Mouse (Mus musculus): Measurements from ENCODE around the gene Pgam2. TPM values are rescaled to one million over a fixed set of nuclear protein-coding genes. Genes with fewer than 3 reads are reported as not detected.

The Pgam2 gene
- polyA plus RNA-seq, 1 experiment from 2014 or later = 49.3 TPM

- H3K36me3 ChIP-seq = peaks cover 26% of the 10 kb centered on the region
- peaks cover 21% of the 10 kb centered on the region; the same call in 1 of the 2 replicates for H3K4me1 ChIP-seq
- no peak overlapping the region for H3K4me2 ChIP-seq
- 65% methylated on average over 8 of the region's 8 CpGs for WGBS
- H3K27ac ChIP-seq = no peak overlapping the region
- H3K27me3 ChIP-seq = no peaks in the 10 kb centered on the region
- no peaks in the 10 kb centered on the region for H3K9me3 ChIP-seq
- H3K4me3 ChIP-seq = no peak overlapping the region
- H3K9ac ChIP-seq = no peak overlapping the region
- no peak for ATAC-seq (ENCODE audit: borderline replicate concordance, extremely low read depth, low FRiP score, low TSS enrichment)
Measured at GRCm38 (mm10) chr11:5802457-5803217, 896 bp downstream of the Pgam2 start.

GRCm38 (mm10) chr11:5802005-5802404, 1.5 kb downstream of the Pgam2 start:
- Histone ChIP-seq H3K27me3 (no peaks in the 10 kb centered on the region), H3K27ac (no peak overlapping the region), H3K9ac (no peak overlapping the region), H3K9me3 (no peaks in the 10 kb centered on the region), H3K4me3 (no peak overlapping the region), H3K4me1 (peaks cover 21% of the 10 kb centered on the region; the same call in 1 of the 2 replicates), H3K4me2 (no peak overlapping the region), H3K36me3 (peaks cover 33% of the 10 kb centered on the region)
- ATAC-seq (ENCODE audit: borderline replicate concordance, extremely low read depth, low FRiP score, low TSS enrichment) = no peak
- 58% methylated on average over 12 of the region's 12 CpGs for WGBS

DNA sequence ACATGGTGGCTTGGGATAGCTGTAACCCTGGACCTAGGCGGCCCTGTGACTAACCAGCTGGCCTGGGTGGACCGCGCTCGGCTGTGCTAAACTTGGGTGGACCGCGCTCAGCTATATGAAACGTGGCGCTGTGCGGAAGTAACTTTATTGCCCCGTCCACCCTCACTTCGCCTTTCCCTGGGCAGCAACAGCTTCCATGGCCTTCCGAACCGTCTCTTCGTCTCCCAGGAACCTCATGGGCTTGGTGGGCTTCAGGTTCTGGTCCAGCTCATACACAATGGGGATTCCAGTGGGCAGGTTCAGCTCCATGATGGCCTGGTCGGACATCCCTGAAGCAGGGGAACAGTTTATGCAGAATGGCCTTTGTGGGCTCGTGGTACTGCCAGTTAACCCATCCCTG, 2.0 kb downstream of the Pgam2 start:
- ATAC-seq (ENCODE audit: borderline replicate concordance, extremely low read depth, low FRiP score, low TSS enrichment) = no peak
- Histone ChIP-seq H3K36me3 (peaks cover 38% of the 10 kb centered on the region), H3K9ac (no peak overlapping the region), H3K4me3 (no peak overlapping the region), H3K9me3 (no peaks in the 10 kb centered on the region), H3K4me1 (peaks cover 21% of the 10 kb centered on the region; the same call in 1 of the 2 replicates), H3K27ac (no peak overlapping the region), H3K4me2 (no peak overlapping the region), H3K27me3 (no peaks in the 10 kb centered on the region)
- WGBS = 94% methylated on average over 16 of the region's 16 CpGs

DNA sequence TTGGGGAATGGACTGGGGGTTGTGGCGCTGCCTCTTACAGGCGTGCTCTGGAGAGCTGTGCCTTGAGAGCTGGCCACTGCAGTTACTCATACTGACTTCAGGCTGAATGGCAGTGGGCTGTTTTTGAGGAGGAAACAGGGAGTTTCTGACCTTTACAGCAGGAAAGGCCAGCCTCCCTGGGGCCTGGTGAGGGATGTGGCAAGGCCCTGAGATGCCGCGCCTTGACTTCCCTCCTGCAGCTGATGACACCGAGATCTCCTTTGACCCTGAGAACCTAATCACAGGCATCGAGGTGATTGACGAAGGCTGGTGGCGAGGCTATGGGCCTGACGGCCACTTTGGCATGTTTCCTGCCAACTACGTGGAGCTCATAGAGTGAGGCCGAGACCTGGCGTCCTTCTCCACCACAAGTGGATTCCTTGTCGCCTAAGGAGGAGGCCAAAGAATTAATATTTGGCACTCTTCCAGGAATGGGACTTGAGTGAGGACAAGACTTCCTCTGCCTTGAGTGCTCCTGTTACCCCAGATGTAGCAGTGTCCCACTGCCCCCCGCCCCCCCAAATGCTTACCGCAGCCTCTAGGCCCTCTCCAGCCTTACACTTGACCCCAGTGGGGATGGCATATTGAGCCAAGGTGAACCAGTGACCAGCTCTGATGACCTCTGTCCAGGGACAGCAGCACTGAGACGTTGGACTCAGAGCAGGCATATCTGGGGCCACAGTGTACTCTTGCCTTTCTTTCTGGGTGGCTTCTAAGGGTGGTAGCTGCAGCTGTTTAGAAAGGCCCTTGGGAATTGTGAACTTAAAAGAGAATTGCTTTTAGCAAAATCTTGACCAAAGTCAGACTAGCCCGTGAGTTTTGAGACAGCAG, 3.7 kb downstream of the Pgam2 start:
- WGBS = 59% methylated on average over 17 of the region's 17 CpGs
- no peak for ATAC-seq (ENCODE audit: borderline replicate concordance, extremely low read depth, low FRiP score, low TSS enrichment)
- Histone ChIP-seq H3K27ac (peak overlapping the region; percentile 77), H3K4me3 (no peak overlapping the region), H3K9me3 (no peaks in the 10 kb centered on the region), H3K9ac (no peak overlapping the region), H3K36me3 (peaks cover 53% of the 10 kb centered on the region), H3K27me3 (no peaks in the 10 kb centered on the region), H3K4me1 (peaks cover 21% of the 10 kb centered on the region; the same call in 1 of the 2 replicates), H3K4me2 (no peak overlapping the region)

DNA sequence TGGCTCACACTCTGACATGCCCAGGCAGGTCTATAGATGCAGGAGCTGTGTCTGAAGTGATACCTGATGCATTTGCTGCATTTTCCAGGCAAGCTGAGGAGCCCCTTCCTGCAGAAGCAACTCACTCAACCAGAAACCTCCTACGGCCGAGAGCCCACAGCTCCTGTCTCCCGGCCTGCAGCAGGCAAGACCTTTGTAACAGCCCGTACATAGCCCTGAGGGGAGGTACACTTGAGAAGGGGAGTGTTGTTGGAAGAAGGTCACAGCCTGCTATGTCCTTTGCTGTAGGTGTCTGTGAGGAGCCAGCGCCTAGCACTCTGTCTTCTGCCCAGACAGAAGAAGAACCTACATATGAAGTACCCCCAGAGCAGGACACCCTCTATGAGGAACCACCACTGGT, 5.6 kb downstream of the Pgam2 start:
- peaks cover 21% of the 10 kb centered on the region; the same call in 1 of the 2 replicates for H3K4me1 ChIP-seq
- no peak overlapping the region for H3K4me3 ChIP-seq
- no peaks in the 10 kb centered on the region for H3K27me3 ChIP-seq
- peaks cover 69% of the 10 kb centered on the region for H3K36me3 ChIP-seq
- H3K27ac ChIP-seq = no peak overlapping the region
- no peaks in the 10 kb centered on the region for H3K9me3 ChIP-seq
- no peak for ATAC-seq (ENCODE audit: borderline replicate concordance, extremely low read depth, low FRiP score, low TSS enrichment)
- no peak overlapping the region for H3K4me2 ChIP-seq
- no peak overlapping the region for H3K9ac ChIP-seq
- 91% methylated on average over 5 of the region's 5 CpGs for WGBS

- Histone ChIP-seq H3K36me3 (peaks cover 75% of the 10 kb centered on the region), H3K9me3 (no peaks in the 10 kb centered on the region), H3K27me3 (no peaks in the 10 kb centered on the region), H3K4me2 (no peak overlapping the region), H3K27ac (no peak overlapping the region), H3K4me3 (no peak overlapping the region), H3K9ac (no peak overlapping the region), H3K4me1 (peaks cover 21% of the 10 kb centered on the region; the same call in 1 of the 2 replicates)
- WGBS = 76% methylated on average over 11 of the region's 11 CpGs
- ATAC-seq (ENCODE audit: borderline replicate concordance, extremely low read depth, low FRiP score, low TSS enrichment) = no peak
Measured at GRCm38 (mm10) chr11:5797371-5797770, 6.2 kb downstream of the Pgam2 start.

GRCm38 (mm10) chr11:5796939-5797338, 6.6 kb downstream of the Pgam2 start:
- 88% methylated on average over 15 of the region's 15 CpGs for WGBS
- no peak overlapping the region for H3K27ac ChIP-seq
- H3K4me2 ChIP-seq = no peak overlapping the region
- H3K36me3 ChIP-seq = peaks cover 79% of the 10 kb centered on the region
- H3K9ac ChIP-seq = no peak overlapping the region
- H3K4me1 ChIP-seq = peaks cover 21% of the 10 kb centered on the region; the same call in 1 of the 2 replicates
- H3K4me3 ChIP-seq = no peak overlapping the region
- no peak for ATAC-seq (ENCODE audit: borderline replicate concordance, extremely low read depth, low FRiP score, low TSS enrichment)
- H3K9me3 ChIP-seq = no peaks in the 10 kb centered on the region
- no peaks in the 10 kb centered on the region for H3K27me3 ChIP-seq

GRCm38 (mm10) chr11:5795706-5796105, 7.8 kb downstream of the Pgam2 start:
- Histone ChIP-seq H3K4me1 (peaks cover 18% of the 10 kb centered on the region; the same call in 1 of the 2 replicates), H3K9me3 (no peaks in the 10 kb centered on the region), H3K9ac (no peak overlapping the region), H3K4me3 (no peak overlapping the region), H3K27me3 (no peaks in the 10 kb centered on the region), H3K27ac (no peak overlapping the region), H3K36me3 (peaks cover 88% of the 10 kb centered on the region), H3K4me2 (no peak overlapping the region)
- 83% methylated on average over 7 of the region's 7 CpGs for WGBS
- ATAC-seq (ENCODE audit: borderline replicate concordance, extremely low read depth, low FRiP score, low TSS enrichment) = no peak

DNA sequence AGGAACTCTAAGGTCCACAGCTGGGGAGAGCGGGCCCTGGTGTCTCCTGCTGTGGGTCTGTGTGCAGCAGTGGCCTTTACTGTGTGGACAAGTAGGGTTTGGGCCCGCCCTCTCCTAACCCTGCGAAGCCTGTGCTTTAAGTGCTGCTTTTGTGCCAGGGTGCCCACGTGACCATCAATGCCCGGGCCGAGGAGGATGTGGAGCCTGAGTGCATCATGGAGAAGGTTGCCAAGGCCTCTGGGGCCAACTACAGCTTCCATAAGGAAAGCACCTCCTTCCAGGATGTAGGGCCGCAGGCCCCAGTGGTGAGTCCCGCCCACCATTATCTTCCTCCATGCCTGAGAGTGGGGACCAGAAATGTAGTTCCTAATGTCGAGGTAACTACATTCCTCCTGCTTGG, 8.2 kb downstream of the Pgam2 start:
- ATAC-seq (ENCODE audit: borderline replicate concordance, extremely low read depth, low FRiP score, low TSS enrichment) = no peak
- H3K9me3 ChIP-seq = no peaks in the 10 kb centered on the region
- peaks cover 87% of the 10 kb centered on the region for H3K36me3 ChIP-seq
- H3K9ac ChIP-seq = no peak overlapping the region
- H3K4me2 ChIP-seq = no peak overlapping the region
- H3K27me3 ChIP-seq = no peaks in the 10 kb centered on the region
- WGBS = 89% methylated on average over 9 of the region's 9 CpGs
- H3K4me1 ChIP-seq = peaks cover 14% of the 10 kb centered on the region; the same call in 1 of the 2 replicates
- no peak overlapping the region for H3K27ac ChIP-seq
- no peak overlapping the region for H3K4me3 ChIP-seq

DNA sequence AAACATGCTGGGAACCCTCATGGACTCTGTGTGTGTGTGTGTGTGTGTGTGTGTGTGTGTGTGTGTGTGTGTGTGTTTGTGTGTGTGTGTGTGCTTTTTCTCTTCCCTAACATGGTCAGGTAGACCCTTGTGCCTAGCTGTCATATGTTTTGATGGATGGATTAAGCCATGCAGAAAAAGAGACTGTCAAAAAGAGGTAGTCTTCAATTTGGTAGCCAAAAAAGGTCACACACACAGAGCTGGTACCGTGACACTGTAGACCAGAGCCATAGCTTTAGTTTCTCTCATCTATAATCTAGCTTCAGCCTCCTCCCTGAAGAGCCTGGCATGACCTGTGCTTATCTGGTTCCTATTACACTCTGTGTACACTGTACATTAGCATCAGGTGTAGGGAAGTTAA, 13.1 kb downstream of the Pgam2 start:
- peaks cover 20% of the 10 kb centered on the region for H3K4me1 ChIP-seq
- no peaks in the 10 kb centered on the region for H3K27me3 ChIP-seq
- peaks cover 43% of the 10 kb centered on the region for H3K36me3 ChIP-seq
- WGBS = 91% methylated on average over 1 of the region's 1 CpGs
- no peak overlapping the region for H3K4me3 ChIP-seq
- no peak for ATAC-seq (ENCODE audit: borderline replicate concordance, extremely low read depth, low FRiP score, low TSS enrichment)
- no peak overlapping the region for H3K9ac ChIP-seq
- no peak overlapping the region for H3K4me2 ChIP-seq
- H3K27ac ChIP-seq = no peak overlapping the region
- no peaks in the 10 kb centered on the region for H3K9me3 ChIP-seq

- H3K36me3 ChIP-seq = peaks cover 38% of the 10 kb centered on the region
- H3K27ac ChIP-seq = no peak overlapping the region
- 69% methylated on average over 3 of the region's 3 CpGs for WGBS
- H3K4me1 ChIP-seq = peaks cover 20% of the 10 kb centered on the region
- no peak for ATAC-seq (ENCODE audit: borderline replicate concordance, extremely low read depth, low FRiP score, low TSS enrichment)
- H3K4me3 ChIP-seq = peak overlapping the region; percentile 81
- peak overlapping the region; percentile 73 for H3K4me2 ChIP-seq
- no peaks in the 10 kb centered on the region for H3K27me3 ChIP-seq
- no peak overlapping the region for H3K9ac ChIP-seq
- no peaks in the 10 kb centered on the region for H3K9me3 ChIP-seq
Measured at GRCm38 (mm10) chr11:5789754-5790333, 13.7 kb downstream of the Pgam2 start.
